Mouse (Mus musculus) megakaryocyte, embryonic 14.5 days (primary cell): ENCODE measurements around the gene Wbp2. TPM values are rescaled to one million over a fixed set of nuclear protein-coding genes. Genes with fewer than 3 reads are reported as not detected.
"Not testable (repeated sequence)": the region's sequence is repeated elsewhere in the genome, so short reads cannot be mapped to it uniquely, and the experiment has no call there.

ENCODE experiments used
- H3K27me3 ChIP-seq: replicated peaks from 2 replicates; pipeline ENCODE3; 2012; ENCODE audit warnings: inconsistent platforms
- H3K36me3 ChIP-seq: replicated peaks from 2 replicates; pipeline ENCODE3; 2012; ENCODE audit warnings: low read length, inconsistent platforms, mixed read lengths
- H3K4me1 ChIP-seq: 2 replicates; pipeline ENCODE4 v1.6.1; 2012; ENCODE audit warnings: inconsistent platforms
- H3K4me3 ChIP-seq: replicated peaks from 2 replicates; pipeline ENCODE3; 2012; ENCODE audit warnings: moderate library complexity, mild to moderate bottlenecking, inconsistent platforms
- H3K9me3 ChIP-seq: 2 replicates; pipeline ENCODE4 v1.6.1; 2012; ENCODE audit warnings: inconsistent platforms
- FLI1 ChIP-seq: IDR thresholded peaks from 2 replicates; pipeline ENCODE4 v1.6.1; 2012; ENCODE audit warnings: low read length, inconsistent platforms, mixed read lengths
- GATA1 ChIP-seq: IDR thresholded peaks from 3 replicates; pipeline ENCODE4 v1.6.1; 2012; ENCODE audit warnings: mixed read lengths, low read length, inconsistent platforms, borderline replicate concordance
- polyA plus RNA-seq: library from polyadenylated mRNA; stranded (reverse); fragments of >175 nt; gene quantifications from 2 replicates; pipeline ENCODE4 v1.2.3, GENCODE M21; 2012; ENCODE audit warnings: low replicate concordance; ENCODE audit not compliant: insufficient read depth

Gene Wbp2
- polyA plus RNA-seq, 1 experiment = 842 TPM

GRCm38 (mm10) chr11:116101931-116102381 lies 15.2 kb upstream of the Wbp2 start:
- Histone ChIP-seq H3K9me3 (no peaks in the 10 kb centered on the region), H3K4me3 (peak overlapping the region; percentile 66), H3K36me3 (peaks cover 26% of the 10 kb centered on the region), H3K27me3 (no peaks in the 10 kb centered on the region), H3K4me1 (peaks cover 95% of the 10 kb centered on the region)
- TF ChIP-seq GATA1 (no peak), FLI1 (no peak)

- no peak for TF ChIP-seq GATA1
- no peak for TF ChIP-seq FLI1
- peaks cover 21% of the 10 kb centered on the region for H3K36me3 ChIP-seq
- H3K4me3 ChIP-seq = peak overlapping the region; percentile 33
These were observed 14.0 kb upstream of the Wbp2 start for GRCm38 (mm10) chr11:116100839-116101238.

GRCm38 (mm10) chr11:116100385-116100784 lies 13.6 kb upstream of the Wbp2 start:
- H3K9me3 ChIP-seq = peaks cover 4% of the 10 kb centered on the region; the same call in 1 of the 2 replicates
- peaks cover 17% of the 10 kb centered on the region for H3K36me3 ChIP-seq
- H3K27me3 ChIP-seq = no peaks in the 10 kb centered on the region
- TF ChIP-seq GATA1 (no peak), FLI1 (no peak)
- H3K4me3 ChIP-seq = no peak overlapping the region
- peaks cover 90% of the 10 kb centered on the region for H3K4me1 ChIP-seq

More at GRCm38 (mm10) chr11:116100839-116101238, 14.0 kb upstream of the Wbp2 start:
- Histone ChIP-seq H3K9me3 (peaks cover 4% of the 10 kb centered on the region; the same call in 1 of the 2 replicates), H3K4me1 (peaks cover 92% of the 10 kb centered on the region), H3K27me3 (no peaks in the 10 kb centered on the region)

GRCm38 (mm10) chr11:116099462-116099861 lies 12.7 kb upstream of the Wbp2 start:
- Histone ChIP-seq H3K9me3 (peaks cover 4% of the 10 kb centered on the region; the same call in 1 of the 2 replicates), H3K27me3 (no peaks in the 10 kb centered on the region), H3K36me3 (peaks cover 16% of the 10 kb centered on the region), H3K4me3 (no peak overlapping the region), H3K4me1 (peaks cover 90% of the 10 kb centered on the region)
- no peak for TF ChIP-seq FLI1
- no peak for TF ChIP-seq GATA1

GRCm38 (mm10) chr11:116098711-116099460 lies 12.1 kb upstream of the Wbp2 start:
- Histone ChIP-seq H3K27me3 (no peaks in the 10 kb centered on the region), H3K36me3 (peaks cover 16% of the 10 kb centered on the region), H3K4me1 (peaks cover 89% of the 10 kb centered on the region), H3K9me3 (peaks cover 4% of the 10 kb centered on the region; the same call in 1 of the 2 replicates), H3K4me3 (no peak overlapping the region)
- TF ChIP-seq FLI1 (no peak), GATA1 (no peak)

GRCm38 (mm10) chr11:116096213-116097108 lies 9.7 kb upstream of the Wbp2 start:
- TF ChIP-seq GATA1 (no peak), FLI1 (no peak)
- Histone ChIP-seq H3K4me3 (no peak overlapping the region), H3K36me3 (peaks cover 20% of the 10 kb centered on the region), H3K4me1 (peaks cover 89% of the 10 kb centered on the region), H3K27me3 (no peaks in the 10 kb centered on the region), H3K9me3 (peaks cover 4% of the 10 kb centered on the region; the same call in 1 of the 2 replicates)

- Histone ChIP-seq H3K4me1 (peaks cover 85% of the 10 kb centered on the region), H3K4me3 (peak overlapping the region; percentile 33), H3K9me3 (peaks cover 4% of the 10 kb centered on the region; the same call in 1 of the 2 replicates), H3K36me3 (peaks cover 24% of the 10 kb centered on the region), H3K27me3 (no peaks in the 10 kb centered on the region)
- no peak for TF ChIP-seq FLI1
- TF ChIP-seq GATA1 = no peak
These were observed 8.8 kb upstream of the Wbp2 start for GRCm38 (mm10) chr11:116095573-116095972.

- H3K36me3 ChIP-seq = peaks cover 17% of the 10 kb centered on the region
- peaks cover 4% of the 10 kb centered on the region; the same call in 1 of the 2 replicates for H3K9me3 ChIP-seq
- peak overlapping the region; percentile 88 for H3K4me3 ChIP-seq
- no peaks in the 10 kb centered on the region for H3K27me3 ChIP-seq
- H3K4me1 ChIP-seq = peaks cover 81% of the 10 kb centered on the region
- TF ChIP-seq GATA1 = peak; percentile 20; the same call in 1 of the 3 replicates
- peak; percentile 75; the same call in 1 of the 2 replicates for TF ChIP-seq FLI1
These were observed 7.2 kb upstream of the Wbp2 start for GRCm38 (mm10) chr11:116093771-116094565.

- H3K4me3 ChIP-seq, H3K9me3 ChIP-seq, H3K27me3 ChIP-seq: not testable (repeated sequence)
- peaks cover 81% of the 10 kb centered on the region for H3K4me1 ChIP-seq
- peaks cover 15% of the 10 kb centered on the region for H3K36me3 ChIP-seq
These were observed 6.2 kb upstream of the Wbp2 start for GRCm38 (mm10) chr11:116092959-116093358.
